Mouse (Mus musculus): ENCODE measurements at regions not wholly inside any gene's neighbourhood (a gene's known extent, or its start where the extent isn't known, plus 50 kb on each side); places are given as distances from the start of the nearest gene placed in this dataset.

- no peak for DNase-seq
Observed at GRCm38 (mm10) chr13:90823877-90824276, 81.3 kb downstream of the Atp6ap1l start.

- no peak for DNase-seq
Observed at GRCm38 (mm10) chr13:90821898-90822297, 83.3 kb downstream of the Atp6ap1l start.

- DNase-seq, result no peak
Observed at GRCm38 (mm10) chr13:90820453-90820852, 84.7 kb downstream of the Atp6ap1l start.

- no peak for DNase-seq
Observed at GRCm38 (mm10) chr13:90819934-90820333, 85.2 kb downstream of the Atp6ap1l start.

GRCm38 (mm10) chr13:90814174-90814865 is 90.8 kb downstream of the Atp6ap1l start:
- DNase-seq, result no peak

GRCm38 (mm10) chr13:90810011-90810410 is 95.1 kb downstream of the Atp6ap1l start:
- DNase-seq, result no peak

- no peak for DNase-seq
Observed at GRCm38 (mm10) chr13:90799641-90800040, 105.5 kb downstream of the Atp6ap1l start.

- no peak for DNase-seq
Observed at GRCm38 (mm10) chr13:90798791-90799542, 106.2 kb downstream of the Atp6ap1l start.

- DNase-seq, result no peak
Observed at GRCm38 (mm10) chr13:90798381-90798780, 106.8 kb downstream of the Atp6ap1l start.

GRCm38 (mm10) chr13:90797209-90797608 is 107.9 kb downstream of the Atp6ap1l start:
- DNase-seq, result no peak

- no peak for DNase-seq
Observed at GRCm38 (mm10) chr13:90796809-90797208, 108.3 kb downstream of the Atp6ap1l start.

GRCm38 (mm10) chr13:90782435-90782834 is 122.7 kb downstream of the Atp6ap1l start:
- DNase-seq, result no peak

GRCm38 (mm10) chr13:90781974-90782373 is 123.2 kb downstream of the Atp6ap1l start:
- no peak for DNase-seq

- no peak for DNase-seq
Observed at GRCm38 (mm10) chr13:90777952-90778298, 127.2 kb downstream of the Atp6ap1l start.

- no peak for DNase-seq
Observed at GRCm38 (mm10) chr13:90777123-90777951, 127.8 kb downstream of the Atp6ap1l start.

GRCm38 (mm10) chr13:90762154-90762553 is 143.0 kb downstream of the Atp6ap1l start:
- DNase-seq, result no peak

GRCm38 (mm10) chr13:90760516-90761050 is 144.6 kb downstream of the Atp6ap1l start:
- no peak for DNase-seq

- DNase-seq, result no peak
Observed at GRCm38 (mm10) chr13:90754451-90754850, 150.7 kb downstream of the Atp6ap1l start.

- no peak for DNase-seq
Observed at GRCm38 (mm10) chr13:90749741-90750140, 155.4 kb downstream of the Atp6ap1l start.

GRCm38 (mm10) chr13:90745063-90745462 is 160.1 kb downstream of the Atp6ap1l start:
- no peak for DNase-seq

- DNase-seq, result no peak
Observed at GRCm38 (mm10) chr13:90742615-90743402, 162.3 kb downstream of the Atp6ap1l start.

GRCm38 (mm10) chr13:90739797-90740196 is 165.4 kb downstream of the Atp6ap1l start:
- no peak for DNase-seq
